Mouse (Mus musculus) kidney, embryonic 16.5 days (tissue): Measurements from ENCODE around the gene Tomm40. TPM values are rescaled to one million over a fixed set of nuclear protein-coding genes. Genes with fewer than 3 reads are reported as not detected.
A peak's percentile ranks its signal among the peaks of the same experiment; 100 is the strongest.

Source experiments
- ATAC-seq: fragments of 200-750 bp; cut with Nextera tagmentation; 2 replicates; pipeline ENCODE4 v1.8.0; 2017; ENCODE audit warnings: moderate TSS enrichment; ENCODE audit not compliant: low FRiP score, low TSS enrichment
- H3K27ac ChIP-seq: fragments of 300-500 bp; sonication (generic); 2 replicates; pipeline ENCODE4 v1.5.1; 2014; ENCODE audit warnings: low read length
- H3K27me3 ChIP-seq: fragments of 300-500 bp; sonication (generic); 2 replicates; pipeline ENCODE4 v1.6.1; 2014; ENCODE audit warnings: low read length, control low read depth, mixed read lengths; ENCODE audit not compliant: insufficient read depth
- H3K36me3 ChIP-seq: fragments of 300-500 bp; sonication (generic); 2 replicates; pipeline ENCODE4 v1.6.1; 2014; ENCODE audit warnings: low read length, control low read depth, mixed read lengths; ENCODE audit not compliant: insufficient read depth
- H3K4me1 ChIP-seq: fragments of 300-500 bp; sonication (generic); 2 replicates; pipeline ENCODE4 v1.6.1; 2014; ENCODE audit warnings: low read length, control low read depth, mixed read lengths; ENCODE audit not compliant: insufficient read depth
- H3K4me2 ChIP-seq: fragments of 300-500 bp; sonication (generic); replicated peaks from 2 replicates; pipeline ENCODE4 v1.6.1; 2014; ENCODE audit warnings: low read depth, low read length
- H3K4me3 ChIP-seq: fragments of 300-500 bp; sonication (generic); 2 replicates; pipeline ENCODE4 v1.5.1; 2014; ENCODE audit warnings: mild to moderate bottlenecking, low read length
- H3K9ac ChIP-seq: fragments of 300-500 bp; sonication (generic); replicated peaks from 2 replicates; pipeline ENCODE4 v1.6.1; 2014; ENCODE audit warnings: low read length
- H3K9me3 ChIP-seq: fragments of 300-500 bp; sonication (generic); 2 replicates; pipeline ENCODE4 v1.6.1; 2016; ENCODE audit warnings: low read length, control low read depth
- WGBS: fragments of 180-500 bp; shearing (Covaris S2); extraction: QIAGEN DNeasy Blood & Tissue Kit; methylation state at CpG from one replicate; pipeline ENCODE4 v1.1.7; 2014; 5-methylcytosine and 5-hydroxymethylcytosine counted together
- polyA plus RNA-seq: library from polyadenylated mRNA; unstranded; fragments of >200 nt; fragmentation: Nextera tagmentation; extraction: Ambion mirVana; gene quantifications from 2 replicates; pipeline ENCODE4 v1.2.1, GENCODE M21; 2015

Gene Tomm40
- 136 and 153 TPM in 2 replicates for polyA plus RNA-seq

DNA sequence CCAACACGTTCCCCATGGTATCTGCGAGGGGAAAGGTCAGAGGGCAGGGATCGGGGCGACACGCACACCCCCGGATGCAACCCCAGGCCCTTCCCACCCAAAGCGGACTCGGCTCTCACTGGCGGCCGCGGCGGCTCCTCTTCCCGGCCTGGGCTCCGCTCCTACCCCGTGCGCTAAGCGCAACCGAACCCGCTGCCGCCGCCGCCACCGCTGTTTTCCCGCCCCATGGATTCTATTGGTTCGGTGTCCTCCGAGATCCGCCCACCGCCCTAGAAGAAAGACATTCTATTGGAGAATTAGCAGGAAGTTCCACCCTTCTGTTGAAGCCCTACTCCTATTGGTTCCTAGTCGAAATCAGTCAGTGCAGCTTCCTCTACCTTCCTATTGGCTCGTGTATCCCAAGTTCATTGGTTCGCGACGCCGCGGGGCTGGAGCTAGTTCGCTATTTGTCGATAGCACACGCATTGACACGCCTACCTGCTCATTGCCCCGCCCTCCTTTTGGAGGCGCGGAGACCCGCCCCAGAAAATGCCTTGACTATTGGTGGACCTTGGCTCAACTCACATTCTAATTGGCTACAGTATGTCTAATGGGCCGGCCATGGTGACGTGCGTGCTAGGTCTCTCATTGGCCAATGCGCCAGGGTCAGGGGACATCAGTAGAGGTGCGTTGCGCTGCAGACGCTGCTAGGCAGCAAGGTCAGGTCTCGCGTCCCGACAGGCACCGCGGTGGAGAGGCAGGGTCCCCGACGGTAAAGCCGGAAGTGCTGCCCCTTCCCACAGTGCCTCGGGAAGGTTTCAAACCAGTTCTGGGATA lies at the start of gene Tomm40:
Gene Tomm40, minus strand, starts transcription at position 200 of the 816 bp plus-strand sequence.
- H3K9ac ChIP-seq, result peak within 1 kb of the TSS; percentile 95
- peak within 1 kb of the TSS; percentile 79 for H3K4me2 ChIP-seq
- peaks cover 22% of the 10 kb centered on the region for H3K4me1 ChIP-seq
- H3K27me3 ChIP-seq, result no peaks in the 10 kb centered on the region
- peak within 1 kb of the TSS; percentile 81 for H3K4me3 ChIP-seq
- peaks cover under 1% of the 10 kb centered on the region for H3K9me3 ChIP-seq
- peaks cover 56% of the 10 kb centered on the region for H3K36me3 ChIP-seq
- peak within 1 kb of the TSS; percentile 83 for H3K27ac ChIP-seq
- ATAC-seq, result peak; percentile 100
- WGBS, result under 1% methylated on average over 59 of the region's 59 CpGs

- no peaks in the 10 kb centered on the region for H3K9me3 ChIP-seq
- no peaks in the 10 kb centered on the region for H3K27me3 ChIP-seq
- peaks cover 18% of the 10 kb centered on the region for H3K4me1 ChIP-seq
- 77% methylated on average over 9 of the region's 9 CpGs for WGBS
- H3K4me2 ChIP-seq, result no peak overlapping the region
- peaks cover 51% of the 10 kb centered on the region for H3K36me3 ChIP-seq
- no peak for ATAC-seq
- H3K9ac ChIP-seq, result no peak overlapping the region
- H3K4me3 ChIP-seq, result no peak overlapping the region
- no peak overlapping the region for H3K27ac ChIP-seq
Measured at GRCm38 (mm10) chr7:19764581-19764980, 49.3 kb upstream of the Tomm40 start.

DNA sequence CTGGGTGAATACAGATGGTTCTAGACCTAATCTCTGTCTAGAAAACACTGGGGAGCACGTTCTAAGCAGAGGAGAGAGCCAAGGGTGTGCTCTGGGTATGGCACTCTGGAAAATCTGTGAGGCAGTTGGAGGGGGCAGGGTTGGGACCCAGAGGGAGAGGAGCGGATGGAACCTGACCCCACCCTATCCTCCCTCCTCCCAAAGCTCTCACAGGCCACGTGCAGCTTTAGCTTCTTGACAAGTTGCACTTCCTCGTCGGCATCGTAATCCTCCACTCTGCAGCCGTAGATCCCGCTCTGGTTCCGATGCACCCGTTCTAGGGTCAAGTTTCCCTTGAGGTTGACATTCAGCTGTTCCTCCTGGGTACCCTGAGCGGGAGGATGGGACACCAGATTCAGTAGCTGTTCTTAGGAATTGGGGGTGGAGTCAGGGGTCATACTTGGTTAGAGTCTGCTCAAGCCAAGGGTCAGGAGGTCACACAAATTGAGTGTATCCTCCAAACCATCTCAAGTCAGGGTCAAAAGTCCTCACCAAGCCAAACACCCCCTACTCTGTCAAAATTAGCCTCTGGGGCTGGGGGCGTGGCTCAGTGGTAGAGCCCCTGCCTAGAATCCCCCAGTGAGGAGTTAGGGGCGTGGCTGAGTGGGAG lies 48.7 kb upstream of the Tomm40 start:
- Histone ChIP-seq H3K4me3 (no peak overlapping the region), H3K9ac (no peak overlapping the region), H3K4me1 (peaks cover 12% of the 10 kb centered on the region)

GRCm38 (mm10) chr7:19762283-19762682 lies 47.0 kb upstream of the Tomm40 start:
- no peak overlapping the region for H3K9ac ChIP-seq
- WGBS, result 46% methylated on average over 11 of the region's 11 CpGs
- peak; percentile 52 for ATAC-seq
- H3K4me2 ChIP-seq, result no peak overlapping the region
- no peaks in the 10 kb centered on the region for H3K9me3 ChIP-seq
- no peak overlapping the region for H3K4me3 ChIP-seq
- H3K4me1 ChIP-seq, result no peaks in the 10 kb centered on the region
- H3K27me3 ChIP-seq, result no peaks in the 10 kb centered on the region
- no peak overlapping the region for H3K27ac ChIP-seq
- H3K36me3 ChIP-seq, result peaks cover 61% of the 10 kb centered on the region

More for the DNA sequence above, 48.7 kb upstream of the Tomm40 start:
- Histone ChIP-seq H3K4me2 (no peak overlapping the region), H3K36me3 (peaks cover 53% of the 10 kb centered on the region), H3K27me3 (no peaks in the 10 kb centered on the region), H3K9me3 (no peaks in the 10 kb centered on the region), H3K27ac (no peak overlapping the region)
- 63% methylated on average over 13 of the region's 13 CpGs for WGBS
- ATAC-seq, result no peak

DNA sequence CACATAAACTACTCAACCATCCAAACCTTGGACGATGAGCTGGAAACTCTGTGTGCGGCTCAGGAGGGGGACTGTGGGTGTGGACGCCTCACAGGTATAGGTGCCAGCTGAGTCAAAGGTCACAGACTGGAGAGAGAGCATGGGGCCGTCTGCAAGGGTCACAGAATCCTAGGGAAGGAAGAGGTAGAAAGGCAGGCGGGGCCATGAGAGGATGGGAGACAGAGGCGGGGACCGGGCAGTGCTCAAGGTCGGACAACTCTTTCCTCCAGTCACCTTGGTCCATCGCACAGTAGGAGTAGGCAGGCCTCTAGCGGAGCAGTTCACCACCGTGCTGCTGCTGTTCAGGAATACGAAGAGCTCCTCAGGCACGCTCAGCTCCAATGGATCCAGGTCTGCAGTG lies 44.8 kb upstream of the Tomm40 start:
- H3K4me3 ChIP-seq, result no peak overlapping the region
- ATAC-seq, result no peak
- no peaks in the 10 kb centered on the region for H3K9me3 ChIP-seq
- 81% methylated on average over 13 of the region's 13 CpGs for WGBS
- H3K27ac ChIP-seq, result no peak overlapping the region
- no peak overlapping the region for H3K9ac ChIP-seq
- H3K36me3 ChIP-seq, result peaks cover 41% of the 10 kb centered on the region
- H3K27me3 ChIP-seq, result no peaks in the 10 kb centered on the region
- H3K4me2 ChIP-seq, result no peak overlapping the region
- peaks cover 14% of the 10 kb centered on the region for H3K4me1 ChIP-seq

DNA sequence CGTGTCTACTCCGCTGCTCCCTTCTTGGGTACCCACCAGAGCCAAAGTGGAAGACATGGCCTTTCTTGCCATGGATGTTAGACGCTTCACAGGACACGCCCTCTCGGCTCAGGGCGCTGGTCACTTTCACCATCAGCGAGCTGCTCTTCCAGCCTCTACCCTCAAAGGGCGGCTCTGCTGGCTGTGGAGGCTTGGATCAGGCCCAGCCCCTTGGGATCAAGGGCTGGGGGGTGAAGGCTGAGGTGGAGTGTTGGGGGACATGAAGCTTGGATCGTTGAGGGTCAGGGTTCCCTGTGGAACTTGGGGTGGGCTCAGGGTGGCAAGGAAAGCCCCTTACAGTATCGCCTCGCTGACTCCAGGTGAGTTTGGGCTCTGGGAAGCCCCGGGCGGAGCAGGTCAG lies 43.4 kb upstream of the Tomm40 start:
- WGBS, result 92% methylated on average over 13 of the region's 13 CpGs

DNA sequence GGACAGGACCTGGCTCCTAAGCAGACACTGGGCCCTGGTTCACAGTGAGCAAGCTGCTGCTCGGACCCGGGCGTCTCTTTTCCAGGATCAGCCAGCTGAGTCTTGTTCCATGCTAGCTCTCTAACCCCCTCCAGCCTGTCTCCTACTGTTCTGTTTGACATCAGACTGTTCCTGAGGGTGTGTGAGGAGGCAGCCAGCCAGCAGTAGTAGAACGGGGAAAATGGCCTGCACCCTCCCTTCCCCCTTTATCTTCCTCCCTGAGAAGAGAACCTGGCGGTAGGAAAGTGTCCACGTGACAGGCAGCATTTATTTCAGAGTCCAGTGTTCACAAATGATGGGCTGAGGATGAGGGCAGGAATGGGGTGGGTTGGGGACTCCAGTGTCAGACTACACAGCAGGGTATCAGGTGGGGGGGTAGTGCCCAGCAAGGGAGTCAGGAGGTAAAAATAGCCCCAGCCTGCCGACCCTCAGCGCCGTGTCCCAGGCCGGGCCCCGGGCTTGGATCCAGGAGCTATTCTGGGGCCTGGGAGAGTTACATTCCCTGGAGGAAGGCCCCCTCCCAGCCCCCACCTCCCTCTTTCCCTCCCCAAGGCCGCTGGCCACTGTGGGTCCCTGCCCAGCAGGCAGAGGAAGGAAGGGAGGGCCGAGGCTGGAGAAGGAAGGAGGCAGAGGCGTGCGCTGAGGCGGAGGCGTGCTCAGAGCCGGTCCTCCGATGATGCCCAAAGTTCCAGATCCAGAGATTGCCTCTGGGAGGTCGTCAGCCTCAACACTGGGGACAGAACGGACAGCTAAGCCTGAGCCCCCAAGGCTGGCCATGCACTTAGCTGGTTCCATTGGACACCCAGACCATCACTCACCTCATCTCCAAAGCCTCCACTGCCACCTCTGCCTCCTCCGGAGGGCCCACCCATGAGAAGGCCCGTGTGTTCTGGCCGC lies 40.9 kb upstream of the Tomm40 start:
- H3K9ac ChIP-seq, result no peak overlapping the region
- WGBS, result 59% methylated on average over 22 of the region's 24 CpGs

More for the DNA sequence above, 43.4 kb upstream of the Tomm40 start:
- Histone ChIP-seq H3K36me3 (peaks cover 28% of the 10 kb centered on the region), H3K9me3 (no peaks in the 10 kb centered on the region), H3K4me3 (no peak overlapping the region), H3K4me2 (no peak overlapping the region), H3K9ac (no peak overlapping the region), H3K27ac (no peak overlapping the region), H3K4me1 (peaks cover 14% of the 10 kb centered on the region), H3K27me3 (no peaks in the 10 kb centered on the region)
- ATAC-seq, result no peak

DNA sequence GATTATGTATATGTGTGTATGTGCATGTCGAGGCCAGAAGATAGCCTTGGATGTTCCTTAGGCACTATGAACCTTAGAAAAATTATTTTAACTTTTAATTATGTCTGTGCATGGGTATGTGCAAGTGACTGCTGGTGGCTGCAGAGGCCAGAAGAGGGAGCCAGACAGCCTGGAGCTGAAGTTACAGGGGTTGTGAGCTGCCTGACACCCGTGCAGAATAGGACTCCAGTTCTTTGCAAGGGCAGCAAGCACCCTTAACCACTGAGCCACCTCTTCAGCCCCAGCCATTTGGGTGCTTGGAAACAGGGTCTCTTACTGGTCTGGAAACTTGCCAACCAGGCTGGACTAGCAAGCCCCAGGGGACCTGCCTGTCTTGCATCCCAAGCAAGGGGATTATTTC lies 39.8 kb upstream of the Tomm40 start:
- peak overlapping the region; percentile 73 for H3K27ac ChIP-seq
- H3K9me3 ChIP-seq, result no peaks in the 10 kb centered on the region
- no peak overlapping the region for H3K4me3 ChIP-seq
- 84% methylated on average over 2 of the region's 2 CpGs for WGBS
- ATAC-seq, result no peak
- no peaks in the 10 kb centered on the region for H3K27me3 ChIP-seq
- peaks cover 12% of the 10 kb centered on the region for H3K36me3 ChIP-seq
- no peak overlapping the region for H3K4me2 ChIP-seq
- peaks cover 22% of the 10 kb centered on the region for H3K4me1 ChIP-seq
- no peak overlapping the region for H3K9ac ChIP-seq

More for the DNA sequence above, 40.9 kb upstream of the Tomm40 start:
- Histone ChIP-seq H3K4me2 (peak overlapping the region; percentile 17; the same call in 1 of the 2 replicates), H3K9me3 (no peaks in the 10 kb centered on the region), H3K4me3 (no peak overlapping the region), H3K27me3 (no peaks in the 10 kb centered on the region), H3K36me3 (peaks cover 12% of the 10 kb centered on the region), H3K4me1 (peaks cover 14% of the 10 kb centered on the region), H3K27ac (peak overlapping the region; percentile 73)
- peak; percentile 73 for ATAC-seq

DNA sequence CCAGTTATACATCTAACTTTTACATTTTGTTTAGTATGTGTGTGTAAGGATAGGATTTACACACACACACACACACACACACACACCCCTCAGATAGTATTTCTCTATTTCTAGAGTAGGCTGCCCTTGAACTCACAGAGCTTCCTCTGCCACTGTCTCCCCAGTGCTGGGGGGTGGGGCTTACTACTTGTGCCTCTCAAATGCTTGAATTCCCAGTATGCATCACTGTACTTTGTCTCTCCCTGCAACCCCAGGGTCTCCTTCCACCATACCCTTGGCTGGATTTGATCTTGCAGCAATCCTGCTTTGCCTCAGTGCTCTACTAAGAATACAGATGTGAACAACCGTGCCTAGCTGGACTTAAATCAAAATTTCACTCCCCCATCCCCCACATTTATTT lies 38.8 kb upstream of the Tomm40 start:
- peaks cover 11% of the 10 kb centered on the region for H3K36me3 ChIP-seq
- no peak overlapping the region for H3K4me3 ChIP-seq
- H3K27ac ChIP-seq, result no peak overlapping the region
- no peaks in the 10 kb centered on the region for H3K9me3 ChIP-seq
- no peak for ATAC-seq
- H3K9ac ChIP-seq, result no peak overlapping the region
- H3K4me1 ChIP-seq, result peaks cover 24% of the 10 kb centered on the region
- 84% methylated on average over 1 of the region's 1 CpGs for WGBS
- no peak overlapping the region for H3K4me2 ChIP-seq
- no peaks in the 10 kb centered on the region for H3K27me3 ChIP-seq
